Mouse (Mus musculus) gastrocnemius, adult 18-20 months (tissue): ENCODE data around the gene Slc20a1. TPM values are rescaled to one million over a fixed set of nuclear protein-coding genes. Genes with fewer than 3 reads are reported as not detected.

ENCODE experiments used
- DNase-seq: peaks from one replicate; pipeline ENCODE4 v3.0.0; 2021; ENCODE audit warnings: low spot score
- total RNA-seq, 2 experiments: library from RNA; stranded (reverse); gene quantifications; 2 replicates each; pipeline ENCODE4 v1.2.3; 2021

Gene Slc20a1
- total RNA-seq, 2 experiments from 2014 or later, result 11.3 to 21.8 TPM

DNA sequence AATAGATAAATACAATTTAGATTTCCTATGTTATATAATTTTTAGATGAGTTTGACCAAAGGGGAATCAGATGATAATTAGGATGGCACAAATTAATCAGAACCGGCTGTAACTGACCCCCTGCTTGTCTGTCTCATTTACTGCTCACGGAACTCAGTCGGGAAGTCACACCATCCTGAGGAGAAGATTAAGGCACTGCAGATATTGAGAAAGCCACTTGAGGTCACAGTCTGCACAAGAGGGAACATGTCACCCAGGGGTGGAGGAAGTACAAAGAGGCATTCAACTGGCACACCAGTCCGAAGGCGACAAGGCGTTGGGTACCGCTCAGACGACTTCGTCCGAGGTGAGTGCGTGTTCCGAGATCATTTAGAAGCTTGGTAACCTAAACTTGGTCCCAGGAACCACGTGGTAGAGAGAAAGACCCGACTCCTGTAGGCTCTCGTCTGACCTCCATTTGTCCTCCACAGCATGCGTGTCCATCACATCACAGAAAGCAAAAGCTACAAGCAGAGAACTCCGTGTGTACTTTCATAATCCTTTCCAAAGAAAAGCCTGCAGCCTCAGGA lies 26.8 kb downstream of the Slc20a1 start:
- DNase-seq, result no peak

GRCm38 (mm10) chr2:129226296-129226851 lies 27.8 kb downstream of the Slc20a1 start:
- DNase-seq, result no peak

DNA sequence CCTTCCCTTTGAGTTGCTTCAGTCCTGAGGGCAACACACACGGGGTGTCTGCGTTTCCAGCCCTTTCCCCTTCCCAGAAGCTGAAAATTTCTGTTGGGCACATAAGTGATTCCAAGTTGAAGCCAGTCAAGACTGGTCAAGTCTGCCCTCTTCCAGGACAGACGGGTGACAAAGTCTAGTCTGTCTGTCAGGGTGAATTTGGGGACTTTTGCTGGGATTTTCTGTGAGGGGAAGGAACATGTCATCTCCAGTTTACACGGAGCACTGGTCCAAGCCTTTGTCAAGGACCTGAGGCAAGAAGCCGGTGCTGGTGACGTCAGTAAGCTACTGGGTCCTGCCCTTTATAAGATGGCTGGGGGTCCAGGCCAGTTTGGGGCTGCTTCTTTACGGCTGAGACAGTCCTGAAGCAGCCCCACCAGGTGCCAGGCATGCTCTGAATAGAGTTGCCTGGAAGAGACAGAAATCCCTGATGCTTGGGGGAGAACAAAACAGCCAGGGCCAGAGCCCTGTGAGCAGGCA lies 28.5 kb downstream of the Slc20a1 start:
- DNase-seq, result no peak

GRCm38 (mm10) chr2:129227709-129228108 lies 29.1 kb downstream of the Slc20a1 start:
- DNase-seq, result no peak

- DNase-seq, result no peak
These were observed 30.0 kb downstream of the Slc20a1 start for GRCm38 (mm10) chr2:129228571-129228970.

GRCm38 (mm10) chr2:129229316-129229715 lies 30.8 kb downstream of the Slc20a1 start:
- no peak for DNase-seq

- DNase-seq, result no peak
These were observed 33.5 kb downstream of the Slc20a1 start for GRCm38 (mm10) chr2:129232023-129232422.

DNA sequence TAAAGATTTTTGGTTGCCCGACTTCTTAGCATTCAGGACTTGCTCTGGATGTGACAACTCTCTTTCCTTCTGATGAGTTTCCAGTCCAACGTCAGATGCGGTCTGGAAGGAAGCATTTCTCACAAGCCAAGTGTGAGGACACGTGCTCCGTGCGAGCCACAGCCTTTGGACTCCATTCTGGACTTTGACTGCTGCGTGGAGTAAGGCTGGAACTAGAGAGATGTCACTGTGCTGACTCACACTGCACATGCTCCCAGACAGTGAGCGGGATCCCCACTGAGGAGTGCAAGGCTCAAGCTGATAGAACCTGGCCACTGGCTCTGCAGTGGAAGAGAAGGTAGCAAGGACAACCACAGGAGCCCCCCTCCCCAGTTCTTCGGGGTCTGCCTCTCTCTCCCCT lies 33.9 kb downstream of the Slc20a1 start:
- DNase-seq, result no peak

DNA sequence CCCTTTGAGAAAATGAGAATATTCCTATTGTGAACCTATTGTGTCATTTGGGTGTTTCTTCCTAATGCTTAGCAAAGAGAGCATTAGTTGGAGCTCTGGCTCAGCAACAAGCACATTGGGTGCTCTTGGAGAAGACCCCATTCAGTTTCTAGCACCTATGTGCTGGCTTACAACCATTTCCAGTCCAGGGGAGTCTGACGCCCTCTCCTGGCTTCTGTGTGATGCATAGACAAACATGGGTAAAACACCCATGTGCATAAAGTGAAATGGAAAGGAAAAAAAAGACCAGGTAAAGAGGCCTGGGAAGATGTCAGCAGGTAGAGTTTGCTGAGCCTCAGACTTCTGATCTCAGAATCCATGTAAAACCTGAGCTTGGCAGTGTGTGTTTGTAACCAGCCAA lies 34.7 kb downstream of the Slc20a1 start:
- no peak for DNase-seq

GRCm38 (mm10) chr2:129233803-129234477 lies 35.4 kb downstream of the Slc20a1 start:
- no peak for DNase-seq

- DNase-seq, result no peak
These were observed 36.2 kb downstream of the Slc20a1 start for GRCm38 (mm10) chr2:129234731-129235130.

DNA sequence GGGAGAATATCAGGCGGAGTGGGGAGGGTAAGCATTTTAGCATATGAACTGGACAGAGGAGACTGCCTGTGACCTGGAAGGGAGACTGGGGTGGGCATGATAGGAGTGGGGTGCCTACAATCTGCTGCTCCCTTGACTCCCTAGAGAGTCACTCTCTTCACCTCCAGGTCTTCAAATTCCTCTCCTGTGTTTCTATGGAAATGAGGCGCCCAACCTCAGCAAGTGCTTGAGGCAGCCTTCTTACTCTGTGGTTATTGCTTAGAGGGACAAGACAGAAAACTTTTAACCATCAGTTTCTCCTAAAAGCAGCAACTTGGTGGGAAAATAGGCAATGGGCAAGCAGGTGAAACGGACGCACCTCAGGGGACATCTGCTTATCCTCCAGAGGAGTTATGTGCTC lies 38.0 kb downstream of the Slc20a1 start:
- no peak for DNase-seq

GRCm38 (mm10) chr2:129240726-129241432 lies 42.3 kb downstream of the Slc20a1 start:
- DNase-seq, result no peak

DNA sequence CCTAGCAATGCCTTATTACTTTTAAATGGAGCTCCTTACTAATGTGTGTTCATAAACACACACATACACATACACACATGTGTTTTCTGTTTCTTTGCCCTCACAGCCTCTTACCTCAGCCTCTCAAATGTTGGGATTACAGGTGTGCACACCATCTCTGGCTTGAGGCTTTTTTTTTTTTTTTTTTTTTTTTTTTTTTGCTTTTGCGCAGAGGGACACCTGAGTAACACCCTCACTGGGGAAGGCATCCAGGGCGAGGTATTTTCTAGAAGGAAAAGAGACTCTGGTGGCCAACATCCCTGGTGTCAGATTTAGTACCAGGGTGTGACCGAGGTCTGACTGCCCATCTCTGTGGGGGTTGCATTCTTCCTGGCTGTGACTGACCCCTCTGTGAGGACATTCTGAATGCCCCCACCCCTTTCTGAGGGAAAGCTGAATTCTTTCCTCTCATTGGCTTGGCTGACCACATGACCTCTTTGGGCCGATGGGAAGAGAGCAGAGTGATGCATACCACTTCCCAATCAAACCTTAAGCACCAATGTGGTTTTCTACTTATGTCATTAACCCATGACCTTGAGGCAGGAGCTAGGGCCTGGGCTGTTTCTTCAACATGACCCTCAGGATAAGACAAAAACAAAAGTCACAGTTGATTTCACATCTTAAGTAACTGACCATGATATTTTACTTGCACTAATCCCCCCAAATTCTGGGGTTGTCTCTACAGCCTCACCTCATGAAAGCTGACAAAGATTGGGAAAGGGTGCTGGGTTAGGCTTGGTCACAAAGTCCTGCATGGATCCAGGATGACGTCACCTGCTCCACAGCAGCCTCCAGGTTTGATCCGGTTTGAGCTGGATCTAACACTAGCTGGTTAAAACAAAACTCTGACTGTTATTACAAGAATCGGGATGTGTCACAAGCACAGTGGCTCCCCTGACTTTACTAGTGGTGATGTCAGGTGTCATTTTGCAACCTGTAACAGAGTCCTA lies 43.6 kb downstream of the Slc20a1 start:
- DNase-seq, result no peak

DNA sequence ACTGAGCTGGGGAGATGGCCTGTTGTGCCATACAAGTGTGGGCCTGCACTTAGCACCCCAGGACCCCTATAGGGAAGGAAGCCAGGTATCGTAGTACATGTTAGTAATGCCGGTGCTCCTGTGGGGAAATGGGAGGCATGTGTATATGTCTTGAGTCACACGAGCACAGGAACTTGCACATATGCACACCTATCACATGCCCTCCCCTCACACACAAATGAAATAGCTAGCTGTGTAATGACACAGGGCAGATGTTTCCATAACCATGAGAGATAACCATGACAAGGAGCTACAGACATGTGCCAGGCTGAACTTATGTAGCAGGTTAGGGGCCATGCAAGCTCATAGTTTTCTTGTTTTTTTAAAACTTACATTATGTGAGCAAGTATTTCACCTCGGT lies 44.4 kb downstream of the Slc20a1 start:
- DNase-seq, result no peak

DNA sequence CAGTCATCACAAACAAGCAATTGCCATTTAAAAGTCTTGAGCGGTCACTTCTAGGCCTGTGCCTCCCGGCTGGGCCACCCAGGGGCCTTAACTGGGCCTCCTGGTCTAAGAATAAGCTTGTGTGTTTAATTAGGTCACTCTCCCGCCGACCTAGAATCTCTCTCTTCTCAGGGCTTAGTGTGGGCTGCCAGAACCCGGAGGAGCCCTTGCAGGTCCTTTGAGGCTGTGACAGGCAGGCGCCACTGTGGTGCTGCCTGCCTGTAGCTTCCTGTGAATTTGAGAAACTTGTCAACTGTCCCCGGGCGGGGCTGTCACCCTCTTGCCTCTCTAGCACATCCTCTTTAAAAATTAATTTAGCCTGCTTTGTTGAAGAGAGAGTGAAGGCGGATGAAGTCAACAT lies 45.2 kb downstream of the Slc20a1 start:
- DNase-seq, result peak; percentile 10

GRCm38 (mm10) chr2:129244446-129245120 lies 46.0 kb downstream of the Slc20a1 start:
- peak; percentile 24 for DNase-seq

DNA sequence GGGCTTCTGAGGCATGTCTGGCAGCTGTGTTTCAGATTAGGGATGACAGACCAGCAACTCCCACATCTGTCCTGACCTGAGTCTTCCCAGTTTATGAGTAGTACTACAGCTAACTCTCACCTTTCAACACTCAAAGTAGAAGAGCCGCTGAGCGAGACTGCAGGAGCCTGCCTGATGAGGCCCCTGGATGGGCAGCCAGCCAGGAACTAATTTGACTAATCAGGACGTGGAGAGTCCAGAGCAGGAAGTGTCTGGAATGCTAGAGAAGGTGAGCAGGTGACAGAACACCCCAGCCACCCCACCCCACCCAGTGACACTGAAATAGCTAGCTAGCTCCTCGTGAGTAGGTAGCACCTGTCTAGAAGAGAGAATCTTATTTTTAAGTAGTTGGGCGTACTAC lies 47.1 kb downstream of the Slc20a1 start:
- DNase-seq, result no peak

DNA sequence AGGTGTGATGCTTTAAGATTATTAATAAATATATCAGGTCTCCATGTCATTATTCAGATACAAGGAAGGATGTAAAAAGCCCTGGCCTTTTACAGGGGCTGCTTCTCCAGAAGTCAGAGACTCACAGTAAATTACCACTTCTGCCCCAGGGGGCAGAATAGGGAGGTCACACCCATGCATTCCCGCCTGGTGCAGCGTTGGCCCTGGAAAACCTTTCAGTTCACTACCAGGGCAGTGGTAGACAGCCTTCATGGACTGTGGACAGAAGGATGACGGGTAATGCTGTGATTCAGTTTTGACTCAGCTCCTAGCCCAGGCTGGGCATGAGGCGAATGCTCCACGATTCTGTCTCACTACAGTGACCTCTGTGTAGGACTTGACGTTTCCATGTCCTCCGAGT lies 47.9 kb downstream of the Slc20a1 start:
- DNase-seq, result no peak

- no peak for DNase-seq
These were observed 48.4 kb downstream of the Slc20a1 start for GRCm38 (mm10) chr2:129246924-129247323.
